ENCODE assay signal across 25 mouse cellular contexts in the genomic region with DNA sequence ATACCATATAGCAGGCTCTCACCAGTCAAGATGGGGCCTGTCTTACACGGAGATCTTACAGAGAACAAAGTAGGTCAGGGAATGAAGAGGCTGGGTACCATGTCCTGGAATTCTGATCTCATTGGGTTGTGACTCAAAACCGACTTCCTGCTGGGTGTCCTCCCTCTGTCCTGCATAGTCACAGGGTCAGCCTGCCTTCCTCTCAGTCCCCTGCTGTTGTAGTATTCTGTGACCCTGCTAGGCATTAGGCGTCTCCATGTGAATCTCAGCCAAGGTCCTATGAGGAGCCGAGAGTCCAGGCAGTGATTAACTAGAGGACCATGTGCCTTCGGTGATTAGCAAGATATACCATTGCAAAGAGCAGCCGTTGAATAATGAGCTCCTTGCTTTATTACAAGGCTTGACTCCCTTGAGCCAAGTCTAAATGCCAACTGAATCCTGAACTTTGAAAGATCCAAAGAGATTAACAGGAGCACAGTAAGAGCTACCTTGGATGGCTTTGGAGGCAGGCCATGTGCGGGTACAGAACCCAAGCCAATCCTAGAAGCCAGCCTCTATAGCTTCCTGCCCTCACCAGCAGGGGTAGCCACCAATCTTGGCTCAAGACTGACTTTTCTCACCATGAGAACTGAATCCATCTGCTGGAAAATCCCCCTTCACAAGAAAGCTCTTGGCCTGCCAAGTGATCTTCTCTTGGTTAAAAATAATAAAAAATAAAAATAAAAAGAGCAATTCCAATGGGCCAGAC.
A peak's percentile ranks its signal among the peaks of the same experiment; 100 is the strongest.
DNase-seq lines count a peak whose midpoint lies in the region; ATAC-seq and TF ChIP-seq lines count a peak whose summit lies in the region.
"Had no signal": no experiment of that assay in that cellular context is flagged by ENCODE, and none has a peak within 500 bp of the region (broad histone marks: within the 10 kb centered on the region; RNA-seq: fewer than 3 reads in every experiment).

No protein-coding gene starts in this region.

- 63% methylated on average over 7 of the region's 7 CpGs for WGBS in lung, embryonic 14.5 days
- WGBS in cerebellum, adult 2 months, result 11% methylated on average over 7 of the region's 7 CpGs
- 74% methylated on average over 7 of the region's 7 CpGs for WGBS in neural tube, embryonic 15.5 days

- no peak overlapping the region for H3K9ac ChIP-seq in lung, embryonic 14.5 days
- no peak overlapping the region for H3K9ac ChIP-seq in neural tube, embryonic 15.5 days (replicated peaks)
- H3K9ac ChIP-seq: embryonic facial prominence, embryonic 13.5 days; forebrain, embryonic 13.5 days; heart, embryonic 15.5 days; kidney, embryonic 15.5 days; liver, postnatal 0 days; midbrain, embryonic 15.5 days; neural tube, embryonic 12.5 days had no signal

- no peak overlapping the region for H3K4me2 ChIP-seq in lung, embryonic 14.5 days
- no peak overlapping the region for H3K4me2 ChIP-seq in neural tube, embryonic 15.5 days
- H3K4me2 ChIP-seq: embryonic facial prominence, embryonic 13.5 days; forebrain, embryonic 13.5 days; heart, embryonic 15.5 days; kidney, embryonic 15.5 days; liver, embryonic 11.5 days; midbrain, embryonic 15.5 days; neural tube, embryonic 12.5 days had no signal

- TF ChIP-seq POLR2A in cerebellum, adult 2 months (IDR thresholded peaks at IDR 0.05; ENCODE audit: borderline replicate concordance, insufficient read depth, low read length), result no peak

- no peak overlapping the region for H3K4me3 ChIP-seq in lung, embryonic 14.5 days (ENCODE audit: low read depth, low read length)
- H3K4me3 ChIP-seq in cerebellum, adult 2 months (replicated peaks; ENCODE audit: insufficient read depth, low read depth, low read length), result no peak overlapping the region
- no peak overlapping the region for H3K4me3 ChIP-seq in neural tube, embryonic 15.5 days (replicated peaks)
- H3K4me3 ChIP-seq: embryonic facial prominence, embryonic 13.5 days; forebrain, embryonic 13.5 days; gastrocnemius, adult 2 months; heart, embryonic 15.5 days; kidney, embryonic 15.5 days; megakaryocyte, embryonic 14.5 days; midbrain, embryonic 15.5 days; neural tube, embryonic 12.5 days had no signal

- DNase-seq in adrenal gland, postnatal 14 days, result peak; percentile 13
- DNase-seq in adrenal gland, adult 8-10 months, result no peak
- peak; percentile 22 for DNase-seq in lung, embryonic 14.5 days
- no peak for DNase-seq in lung, postnatal 10 days
- DNase-seq in cerebellum, adult 2 months, result peak; percentile 74 to 91
- peak; percentile 84 to 90 for DNase-seq in cerebellum, postnatal 25 days
- DNase-seq in heart, postnatal 25 days (ENCODE audit: low spot score), result no peak
- DNase-seq: embryo, embryonic 11 days; gastrocnemius, adult 2 months; heart, postnatal 4 days; kidney, postnatal 4 days; liver, postnatal 0 days; lung, postnatal 36 days; right cerebral cortex, postnatal 4 days; thymus, postnatal 25 days had no signal

- intact Hi-C loops in heart, postnatal 25 days (cut with DNase I), result no loop called here

- H3K27me3 ChIP-seq in lung, embryonic 14.5 days (ENCODE audit: insufficient read depth, low read length), result no peaks in the 10 kb centered on the region
- no peaks in the 10 kb centered on the region for H3K27me3 ChIP-seq in cerebellum, adult 2 months (ENCODE audit: control insufficient read depth, insufficient read depth, low read length)
- 0 out of 2 replicates have a peak, but pooled peaks cover 11% of the 10 kb centered on the region for H3K27me3 ChIP-seq in neural tube, embryonic 15.5 days (replicated peaks)
- H3K27me3 ChIP-seq: forebrain, embryonic 13.5 days; heart, embryonic 15.5 days; kidney, embryonic 15.5 days; midbrain, embryonic 15.5 days; neural tube, embryonic 12.5 days had no signal

- TF ChIP-seq CTCF in lung, embryonic 14.5 days (IDR thresholded peaks at IDR 0.05; ENCODE audit: low read depth), result peak; percentile 21; the same call in 1 of the 2 replicates
- TF ChIP-seq CTCF in cerebellum, adult 2 months (IDR thresholded peaks at IDR 0.05; ENCODE audit: borderline replicate concordance, insufficient read depth, low read depth, low read length), result peak; percentile 52; the same call in 1 of the 2 replicates

- 0 out of 2 replicates have a peak, but pooled peaks cover 3% of the 10 kb centered on the region for H3K9me3 ChIP-seq in lung, embryonic 14.5 days (ENCODE audit: low read depth, low read length)
- H3K9me3 ChIP-seq in neural tube, embryonic 15.5 days (replicated peaks), result no peaks in the 10 kb centered on the region
- H3K9me3 ChIP-seq: embryonic facial prominence, embryonic 13.5 days; forebrain, embryonic 13.5 days; heart, embryonic 15.5 days; kidney, embryonic 15.5 days; midbrain, embryonic 15.5 days; neural tube, embryonic 12.5 days had no signal

- H3K27ac ChIP-seq in lung, embryonic 14.5 days (ENCODE audit: low read depth), result no peak overlapping the region
- H3K27ac ChIP-seq in cerebellum, adult 2 months (ENCODE audit: insufficient read depth, low read length), result no peak overlapping the region
- H3K27ac ChIP-seq in neural tube, embryonic 15.5 days (replicated peaks), result no peak overlapping the region
- H3K27ac ChIP-seq: embryonic facial prominence, embryonic 13.5 days; forebrain, embryonic 13.5 days; gastrocnemius, adult 2 months; heart, embryonic 15.5 days; kidney, embryonic 15.5 days; midbrain, embryonic 15.5 days; neural tube, embryonic 12.5 days had no signal

- H3K4me1 ChIP-seq in lung, embryonic 14.5 days (ENCODE audit: insufficient read depth), result no peaks in the 10 kb centered on the region
- peaks cover 28% of the 10 kb centered on the region for H3K4me1 ChIP-seq in cerebellum, adult 2 months (ENCODE audit: control insufficient read depth, insufficient read depth, low read length)
- H3K4me1 ChIP-seq in neural tube, embryonic 15.5 days, result 0 out of 2 replicates have a peak, but pooled peaks cover 3% of the 10 kb centered on the region
- H3K4me1 ChIP-seq: embryonic facial prominence, embryonic 13.5 days; forebrain, embryonic 13.5 days; heart, embryonic 15.5 days; kidney, embryonic 15.5 days; megakaryocyte, embryonic 14.5 days; midbrain, embryonic 15.5 days; neural tube, embryonic 12.5 days had no signal

- ATAC-seq in lung, embryonic 14.5 days (ENCODE audit: insufficient read depth), result no peak
- no peak for ATAC-seq in neural tube, embryonic 15.5 days (ENCODE audit: low FRiP score)
- ATAC-seq: forebrain, embryonic 13.5 days; intestine, postnatal 0 days; liver, postnatal 0 days; midbrain, embryonic 15.5 days had no signal

- no peaks in the 10 kb centered on the region for H3K36me3 ChIP-seq in lung, embryonic 14.5 days (ENCODE audit: insufficient read depth)
- H3K36me3 ChIP-seq in neural tube, embryonic 15.5 days, result no peaks in the 10 kb centered on the region
- H3K36me3 ChIP-seq: embryonic facial prominence, embryonic 13.5 days; heart, embryonic 15.5 days; kidney, embryonic 15.5 days; midbrain, embryonic 15.5 days; neural tube, embryonic 12.5 days had no signal

Comparison
In these comparisons a context has a peak if more than half of its experiments do, and no peak if none do; other contexts are left out.
1. DNase-seq: peak in adrenal gland, postnatal 14 days (single experiment), lung, embryonic 14.5 days (single experiment), cerebellum, adult 2 months (2 of 2) and cerebellum, postnatal 25 days (2 of 2); none in adrenal gland, adult 8-10 months (single experiment), lung, postnatal 10 days (single experiment) and heart, postnatal 25 days (single experiment).